Mouse (Mus musculus): ENCODE measurements at regions not wholly inside any gene's neighbourhood (a gene's known extent, or its start where the extent isn't known, plus 50 kb on each side); places are given as distances from the start of the nearest gene placed in this dataset.
A peak's percentile ranks its signal among the peaks of the same experiment; 100 is the strongest.

DNA sequence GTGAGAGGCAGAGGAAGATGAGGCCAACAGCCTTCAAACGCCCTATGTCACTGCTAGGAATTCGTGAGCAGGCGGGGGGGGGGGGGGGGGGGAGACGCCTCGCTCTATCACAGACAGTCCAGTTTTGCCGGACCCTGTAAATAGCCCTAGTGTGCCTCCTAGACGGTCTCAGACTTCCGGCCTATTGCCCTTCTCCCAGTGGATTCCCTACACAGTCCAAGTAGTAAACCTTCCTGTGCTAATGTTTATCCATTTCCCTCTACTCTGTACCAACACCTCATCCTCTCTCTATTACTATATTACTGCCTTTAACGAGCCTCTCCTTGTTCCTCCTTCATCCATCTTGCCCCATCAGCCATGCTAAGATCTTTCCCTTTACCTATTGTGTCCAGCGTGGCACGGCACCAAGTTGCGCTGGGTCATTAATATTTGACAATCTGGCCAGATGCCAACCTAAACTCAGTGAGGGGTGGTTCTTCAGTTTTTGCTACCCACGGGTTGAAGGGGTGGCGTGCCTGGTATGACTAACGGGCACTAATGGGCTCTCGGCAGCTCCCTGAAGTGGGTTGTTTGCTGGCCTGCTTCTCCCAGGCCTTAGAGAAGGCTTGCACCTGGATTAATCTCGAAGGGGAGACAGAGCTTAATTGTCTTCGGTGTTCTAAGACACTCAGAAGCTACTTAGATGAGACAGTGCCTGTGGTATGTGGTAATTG lies 220.0 kb upstream of the Tmem45b start:
- DNase-seq (ENCODE audit: low spot score), result no peak
- peaks cover 59% of the 10 kb centered on the region for H3K27me3 ChIP-seq (replicated peaks; ENCODE audit: low read depth, poor library complexity, severe bottlenecking)

DNA sequence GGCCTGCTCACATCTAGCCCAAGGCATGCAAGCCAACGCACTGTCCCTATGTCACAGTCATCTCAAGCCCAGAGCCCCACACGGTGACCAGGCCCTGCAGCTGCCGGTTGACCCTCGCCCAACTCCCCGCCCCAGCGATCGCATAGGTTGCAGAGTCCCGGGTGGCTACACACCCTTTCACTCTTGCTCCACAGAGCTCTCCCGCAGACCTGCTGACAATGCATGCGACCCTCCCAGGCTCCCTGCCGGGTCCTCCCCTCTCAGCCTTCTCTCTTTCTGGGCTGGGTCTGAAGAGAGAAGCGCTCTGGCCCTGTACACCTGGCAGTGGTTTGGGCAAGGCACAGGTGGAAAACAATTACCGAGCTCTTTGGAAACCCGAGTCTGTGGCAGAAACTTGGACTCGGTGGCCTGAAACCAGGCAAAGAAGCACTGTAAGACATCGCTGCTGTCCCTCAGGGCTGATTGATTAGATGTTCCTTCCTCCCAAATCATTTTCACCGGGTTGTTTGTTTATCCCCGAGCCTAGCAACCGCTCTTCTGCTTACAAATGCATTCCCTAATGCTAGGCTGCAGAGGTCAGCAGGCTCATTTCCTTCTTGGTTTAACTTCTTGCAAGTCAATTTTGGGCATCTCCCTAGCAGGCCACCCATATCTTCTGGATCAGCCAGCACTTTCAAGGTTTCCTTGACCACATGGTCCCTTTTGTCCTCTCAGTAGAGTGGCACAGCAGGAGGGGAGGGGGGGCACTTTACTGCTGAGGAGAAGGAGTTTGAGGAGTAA lies 219.2 kb upstream of the Tmem45b start:
- DNase-seq (ENCODE audit: low spot score), result peak; percentile 44
- peak overlapping the region; percentile 1; the same call in 1 of the 2 replicates for H3K27ac ChIP-seq (replicated peaks)
- peaks cover 52% of the 10 kb centered on the region for H3K27me3 ChIP-seq (replicated peaks; ENCODE audit: low read depth, poor library complexity, severe bottlenecking)
- H3K9me3 ChIP-seq, result no peaks in the 10 kb centered on the region
- H3K4me1 ChIP-seq, result peaks cover 41% of the 10 kb centered on the region
- 6% methylated on average over 19 of the region's 19 CpGs for WGBS
- no peak overlapping the region for H3K4me3 ChIP-seq
- no peaks in the 10 kb centered on the region for H3K36me3 ChIP-seq (replicated peaks)

More for the DNA sequence above, 220.0 kb upstream of the Tmem45b start:
- Histone ChIP-seq H3K9me3 (no peaks in the 10 kb centered on the region), H3K4me3 (no peak overlapping the region), H3K27ac (replicated peaks) (no peak overlapping the region), H3K4me1 (peaks cover 49% of the 10 kb centered on the region), H3K36me3 (replicated peaks) (no peaks in the 10 kb centered on the region)
- WGBS, result 53% methylated on average over 18 of the region's 18 CpGs

DNA sequence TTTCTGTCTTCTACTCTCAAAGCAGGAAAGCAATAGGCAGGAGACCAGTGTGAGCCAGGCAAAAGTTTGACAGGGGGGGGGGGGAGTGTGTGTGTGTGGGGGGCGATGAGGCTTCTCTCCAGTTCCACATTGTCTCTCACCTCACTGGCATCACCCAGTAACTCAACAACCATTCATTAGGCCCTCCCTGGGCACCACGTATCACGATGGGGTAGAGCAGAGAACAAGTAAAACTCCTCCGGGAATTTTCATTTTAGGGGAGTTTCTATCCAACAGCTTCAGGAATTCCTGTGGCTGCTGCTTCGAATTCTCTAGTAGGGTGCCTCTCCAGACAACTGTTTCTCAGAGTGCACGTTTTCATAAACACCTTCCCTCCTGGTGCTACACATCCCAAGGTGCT lies 218.6 kb upstream of the Tmem45b start:
- Histone ChIP-seq H3K27ac (replicated peaks) (no peak overlapping the region), H3K27me3 (replicated peaks; ENCODE audit: low read depth, poor library complexity, severe bottlenecking) (peaks cover 50% of the 10 kb centered on the region)
- WGBS, result 37% methylated on average over 6 of the region's 6 CpGs

DNA sequence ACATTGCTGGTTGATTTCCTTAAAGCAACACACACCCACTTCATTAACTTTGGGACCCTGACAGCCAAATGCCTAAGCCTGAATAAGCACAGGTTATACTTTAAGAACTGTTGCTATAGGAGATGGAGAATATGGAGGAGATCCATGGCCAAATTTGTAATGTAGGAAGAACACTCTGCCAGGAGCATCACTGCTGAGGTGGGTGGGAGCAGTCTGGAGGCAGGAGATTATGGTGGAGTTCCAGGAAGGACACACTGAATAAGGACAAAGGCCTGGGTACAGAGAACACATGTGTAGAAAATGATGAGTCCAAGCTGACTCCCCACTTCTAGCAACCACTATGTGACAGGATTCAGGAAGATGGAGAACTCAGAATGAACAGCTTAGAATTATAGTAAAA lies 212.9 kb upstream of the Tmem45b start:
- H3K36me3 ChIP-seq (replicated peaks), result no peaks in the 10 kb centered on the region
- H3K27ac ChIP-seq (replicated peaks), result no peak overlapping the region
- H3K27me3 ChIP-seq (replicated peaks; ENCODE audit: low read depth, poor library complexity, severe bottlenecking), result peaks cover 6% of the 10 kb centered on the region; the same call in 1 of the 2 replicates
- H3K4me3 ChIP-seq, result no peak overlapping the region
- H3K9me3 ChIP-seq, result no peaks in the 10 kb centered on the region
- peaks cover under 1% of the 10 kb centered on the region for H3K4me1 ChIP-seq
- no peak for DNase-seq (ENCODE audit: low spot score)

More for the DNA sequence above, 218.6 kb upstream of the Tmem45b start:
- no peaks in the 10 kb centered on the region for H3K9me3 ChIP-seq
- DNase-seq (ENCODE audit: low spot score), result no peak
- H3K4me3 ChIP-seq, result no peak overlapping the region
- H3K36me3 ChIP-seq (replicated peaks), result no peaks in the 10 kb centered on the region
- H3K4me1 ChIP-seq, result peaks cover 35% of the 10 kb centered on the region

DNA sequence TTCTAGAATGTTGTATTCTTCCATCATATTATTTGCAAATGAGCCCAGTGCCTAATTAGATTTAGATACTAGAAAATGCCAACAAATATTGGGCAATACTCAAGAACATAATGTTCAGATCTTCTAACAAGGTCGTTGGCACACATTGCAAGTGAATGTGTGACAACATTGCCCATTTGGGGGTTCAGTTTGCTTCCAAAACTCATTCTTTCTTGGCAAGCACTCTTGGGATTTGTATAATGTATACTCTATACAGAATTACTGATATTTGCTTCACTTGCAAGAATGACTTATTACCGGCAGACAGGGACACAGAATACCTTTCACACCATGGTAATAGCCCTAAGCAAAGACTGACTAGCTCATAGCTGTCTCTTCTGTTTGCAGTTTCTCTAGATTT lies 194.8 kb upstream of the Tmem45b start:
- H3K9me3 ChIP-seq, result no peaks in the 10 kb centered on the region
- no peaks in the 10 kb centered on the region for H3K36me3 ChIP-seq (replicated peaks)
- no peaks in the 10 kb centered on the region for H3K27me3 ChIP-seq (replicated peaks; ENCODE audit: low read depth, poor library complexity, severe bottlenecking)
- 77% methylated on average over 2 of the region's 2 CpGs for WGBS
- no peaks in the 10 kb centered on the region for H3K4me1 ChIP-seq
- no peak for DNase-seq (ENCODE audit: low spot score)
- no peak overlapping the region for H3K27ac ChIP-seq (replicated peaks)
- no peak overlapping the region for H3K4me3 ChIP-seq

DNA sequence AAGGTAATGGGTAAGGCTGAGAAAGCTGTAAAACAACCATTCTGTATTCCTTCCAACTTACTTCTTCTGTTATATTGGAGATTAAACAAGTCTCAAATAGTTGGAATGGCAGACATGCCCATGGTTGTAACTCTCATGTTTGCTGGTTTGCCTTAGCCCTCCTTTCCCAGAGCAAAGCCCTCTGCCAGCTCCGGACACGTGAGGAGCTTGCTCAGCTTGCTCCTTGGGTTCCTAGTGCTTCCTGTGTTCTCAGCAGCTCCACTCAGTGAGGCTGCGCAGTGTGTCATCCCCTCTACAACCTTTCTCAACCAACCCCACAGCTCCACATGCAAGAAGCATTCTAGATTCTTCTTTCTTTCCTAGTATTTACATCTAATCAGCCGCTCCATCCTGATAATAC lies 193.3 kb upstream of the Tmem45b start:
- Histone ChIP-seq H3K9me3 (no peaks in the 10 kb centered on the region), H3K4me1 (no peaks in the 10 kb centered on the region), H3K27ac (replicated peaks) (no peak overlapping the region), H3K36me3 (replicated peaks) (no peaks in the 10 kb centered on the region), H3K27me3 (replicated peaks; ENCODE audit: low read depth, poor library complexity, severe bottlenecking) (no peaks in the 10 kb centered on the region), H3K4me3 (no peak overlapping the region)
- 90% methylated on average over 4 of the region's 4 CpGs for WGBS
- DNase-seq (ENCODE audit: low spot score), result no peak

DNA sequence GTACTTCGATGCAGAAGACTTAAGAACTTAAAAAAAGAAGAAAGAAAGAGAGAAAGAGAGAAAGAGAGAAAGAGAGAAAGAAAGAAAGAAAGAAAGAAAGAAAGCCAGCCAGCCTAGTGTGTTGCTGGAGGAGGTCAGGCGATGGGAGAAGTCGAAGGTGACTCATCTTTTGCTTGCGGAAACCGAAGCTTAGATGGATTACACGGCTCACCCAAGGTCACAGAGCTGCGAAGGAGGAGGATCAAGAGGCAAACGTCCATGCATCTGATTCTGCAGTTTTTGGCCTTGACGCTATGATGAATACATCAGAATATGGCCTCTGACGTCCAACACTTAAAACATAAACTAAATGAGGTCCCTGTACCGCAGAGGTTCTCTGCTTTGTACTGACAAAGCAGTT lies 192.4 kb upstream of the Tmem45b start:
- Histone ChIP-seq H3K4me1 (no peaks in the 10 kb centered on the region), H3K36me3 (replicated peaks) (no peaks in the 10 kb centered on the region), H3K27ac (replicated peaks) (no peak overlapping the region), H3K9me3 (no peaks in the 10 kb centered on the region), H3K27me3 (replicated peaks; ENCODE audit: low read depth, poor library complexity, severe bottlenecking) (no peaks in the 10 kb centered on the region), H3K4me3 (no peak overlapping the region)
- WGBS, result 85% methylated on average over 11 of the region's 11 CpGs
- DNase-seq (ENCODE audit: low spot score), result no peak

DNA sequence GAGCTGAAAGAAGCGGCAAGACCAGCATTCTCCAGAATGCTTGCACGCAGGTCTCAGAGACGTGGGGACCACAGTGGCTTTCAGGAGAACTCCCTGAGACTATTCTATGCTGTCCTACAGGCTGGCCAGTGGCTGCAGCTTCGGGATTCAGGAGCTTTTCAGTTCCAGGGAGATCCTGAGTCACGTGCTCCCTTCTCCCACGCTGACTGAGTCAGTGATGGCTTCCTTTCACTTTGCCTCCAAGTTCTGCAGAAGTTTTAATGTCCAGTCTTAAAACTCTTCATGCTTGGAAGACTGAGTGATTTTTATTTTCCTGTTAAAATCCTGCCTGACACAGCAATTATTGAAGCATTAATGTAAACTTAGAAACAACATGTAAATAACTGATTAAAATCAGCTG lies 190.5 kb upstream of the Tmem45b start:
- H3K27ac ChIP-seq (replicated peaks), result no peak overlapping the region
- WGBS, result 82% methylated on average over 6 of the region's 6 CpGs
- DNase-seq (ENCODE audit: low spot score), result no peak

DNA sequence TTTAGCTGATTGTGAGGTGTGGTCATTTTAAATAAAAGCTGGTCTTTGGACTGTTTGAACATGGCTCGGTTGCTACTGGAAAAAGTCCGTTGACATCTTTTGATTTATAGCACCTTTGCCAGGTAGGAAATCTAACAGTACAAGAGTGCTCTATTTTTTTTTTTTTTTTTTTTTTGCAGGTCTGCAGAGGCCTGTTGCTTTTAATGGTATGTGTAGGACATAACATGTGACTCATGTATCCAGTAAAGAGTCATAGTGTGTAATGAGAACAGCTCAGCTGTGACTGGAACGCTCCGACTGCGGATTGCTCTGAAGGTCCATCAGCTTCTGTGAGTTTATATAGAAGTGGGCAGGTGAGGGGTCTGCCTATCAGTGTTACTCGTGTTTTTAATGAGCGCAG lies 190.0 kb upstream of the Tmem45b start:
- H3K4me3 ChIP-seq, result no peak overlapping the region
- H3K27me3 ChIP-seq (replicated peaks; ENCODE audit: low read depth, poor library complexity, severe bottlenecking), result no peaks in the 10 kb centered on the region
- no peaks in the 10 kb centered on the region for H3K36me3 ChIP-seq (replicated peaks)
- DNase-seq (ENCODE audit: low spot score), result no peak
- H3K9me3 ChIP-seq, result no peaks in the 10 kb centered on the region
- H3K27ac ChIP-seq (replicated peaks), result no peak overlapping the region
- WGBS, result 89% methylated on average over 7 of the region's 7 CpGs
- H3K4me1 ChIP-seq, result no peaks in the 10 kb centered on the region

More for the DNA sequence above, 190.5 kb upstream of the Tmem45b start:
- H3K4me1 ChIP-seq, result no peaks in the 10 kb centered on the region
- no peaks in the 10 kb centered on the region for H3K36me3 ChIP-seq (replicated peaks)
- no peaks in the 10 kb centered on the region for H3K27me3 ChIP-seq (replicated peaks; ENCODE audit: low read depth, poor library complexity, severe bottlenecking)
- H3K9me3 ChIP-seq, result no peaks in the 10 kb centered on the region
- no peak overlapping the region for H3K4me3 ChIP-seq

DNA sequence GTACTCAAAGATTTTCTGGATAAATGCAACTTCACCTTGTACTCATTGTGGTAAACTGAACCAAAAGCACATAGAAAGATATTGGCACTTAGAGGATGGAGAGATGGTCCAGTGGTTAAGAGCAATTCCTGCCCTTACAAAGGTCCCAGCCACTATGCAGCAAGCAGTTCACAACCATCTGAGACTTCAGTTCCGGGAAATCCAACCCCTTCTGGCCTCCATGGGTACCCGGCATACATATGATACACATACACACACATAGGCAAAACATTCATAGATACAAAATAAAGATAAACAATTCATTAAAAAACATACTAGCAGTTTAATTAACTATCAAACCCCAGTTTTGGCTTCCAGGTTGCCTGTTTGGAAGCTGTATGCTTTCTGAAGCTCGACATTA lies 189.5 kb upstream of the Tmem45b start:
- Histone ChIP-seq H3K4me3 (no peak overlapping the region), H3K27ac (replicated peaks) (no peak overlapping the region), H3K9me3 (no peaks in the 10 kb centered on the region), H3K27me3 (replicated peaks; ENCODE audit: low read depth, poor library complexity, severe bottlenecking) (no peaks in the 10 kb centered on the region), H3K36me3 (replicated peaks) (no peaks in the 10 kb centered on the region), H3K4me1 (no peaks in the 10 kb centered on the region)
- 88% methylated on average over 3 of the region's 3 CpGs for WGBS
- DNase-seq (ENCODE audit: low spot score), result no peak

DNA sequence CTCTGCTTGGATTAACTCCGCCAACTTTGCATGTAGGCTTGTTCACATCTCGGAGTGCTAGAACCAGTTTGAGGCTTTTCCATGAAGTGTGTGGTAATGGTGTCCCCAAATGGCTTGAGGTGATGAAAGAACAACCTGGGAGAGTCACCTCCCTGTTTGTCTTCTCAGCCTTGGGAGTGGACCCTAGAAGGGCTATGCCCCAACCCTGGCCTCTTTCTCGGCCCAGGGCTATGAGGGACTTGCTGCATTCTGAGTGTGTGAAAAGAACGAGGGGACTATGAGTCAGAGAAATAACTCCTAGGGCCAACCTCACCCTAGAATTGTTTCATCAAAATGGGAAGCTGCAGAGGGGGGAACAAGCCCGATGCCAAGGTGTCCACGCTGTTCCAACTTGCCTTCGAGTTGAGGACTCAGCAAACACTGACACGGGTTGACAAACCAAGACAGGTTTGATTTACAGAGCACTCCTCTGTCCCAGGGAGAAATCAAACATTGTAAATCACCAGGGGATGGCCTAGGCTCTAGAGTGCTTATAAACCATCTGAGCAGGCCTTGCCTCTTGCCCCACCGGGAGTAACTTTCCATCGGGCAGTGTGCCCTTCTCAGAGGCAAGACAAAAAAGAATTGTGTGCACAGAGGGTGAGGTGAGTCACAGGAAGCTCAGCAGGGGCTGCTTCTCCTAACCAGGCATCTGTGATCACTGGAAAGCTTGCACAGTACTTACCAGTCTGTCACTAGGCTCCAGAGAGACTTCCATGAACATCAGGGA lies 186.3 kb upstream of the Tmem45b start:
- Histone ChIP-seq H3K36me3 (replicated peaks) (no peaks in the 10 kb centered on the region), H3K27ac (replicated peaks) (no peak overlapping the region), H3K4me3 (no peak overlapping the region), H3K9me3 (no peaks in the 10 kb centered on the region), H3K27me3 (replicated peaks; ENCODE audit: low read depth, poor library complexity, severe bottlenecking) (no peaks in the 10 kb centered on the region), H3K4me1 (no peaks in the 10 kb centered on the region)
- DNase-seq (ENCODE audit: low spot score), result no peak
- WGBS, result 90% methylated on average over 10 of the region's 10 CpGs

DNA sequence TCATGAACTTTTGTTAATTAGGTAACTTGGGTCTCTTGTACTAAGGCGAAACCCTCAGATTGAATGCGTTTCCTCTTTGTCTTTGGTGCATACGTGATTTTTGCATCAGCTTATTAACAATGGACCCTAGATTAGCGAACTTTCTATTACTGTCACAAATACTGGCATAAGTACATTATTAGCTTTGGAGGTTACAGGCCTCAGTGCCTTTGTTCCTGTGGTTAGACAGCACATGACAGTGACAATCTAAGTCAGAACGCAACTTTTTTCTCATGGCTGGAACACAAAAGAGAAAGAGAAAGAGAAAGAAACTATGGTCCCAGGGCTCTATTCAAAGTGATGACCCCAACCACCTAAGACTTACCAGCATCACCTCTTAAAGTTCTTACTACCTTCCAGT lies 184.8 kb upstream of the Tmem45b start:
- DNase-seq (ENCODE audit: low spot score), result no peak
- H3K9me3 ChIP-seq, result no peaks in the 10 kb centered on the region
- H3K27me3 ChIP-seq (replicated peaks; ENCODE audit: low read depth, poor library complexity, severe bottlenecking), result no peaks in the 10 kb centered on the region
- H3K36me3 ChIP-seq (replicated peaks), result no peaks in the 10 kb centered on the region
- H3K4me1 ChIP-seq, result no peaks in the 10 kb centered on the region
- 93% methylated on average over 5 of the region's 5 CpGs for WGBS
- no peak overlapping the region for H3K27ac ChIP-seq (replicated peaks)
- H3K4me3 ChIP-seq, result no peak overlapping the region
